Comparison of ENCODE assay signal across 26 mouse cellular contexts in genomic region chrX:42088136-42088535, GRCm38 (mm10). TPM values are rescaled to one million over a fixed set of nuclear protein-coding genes. Genes with fewer than 3 reads are reported as not detected.
DNase-seq lines count a peak whose midpoint lies in the region; ATAC-seq and TF ChIP-seq lines count a peak whose summit lies in the region.
"Had no signal": no experiment of that assay in that cellular context is flagged by ENCODE, and none has a peak within 500 bp of the region (broad histone marks: within the 10 kb centered on the region; RNA-seq: fewer than 3 reads in every experiment).

No protein-coding gene starts in this region.

- H3K9me3 ChIP-seq in heart, embryonic 16.5 days (replicated peaks; ENCODE audit: control insufficient read depth, low read length), result no peaks in the 10 kb centered on the region
- H3K9me3 ChIP-seq in intestine, embryonic 15.5 days, result no peaks in the 10 kb centered on the region
- no peaks in the 10 kb centered on the region for H3K9me3 ChIP-seq in intestine, postnatal 0 days (ENCODE audit: control insufficient read depth)
- H3K9me3 ChIP-seq: embryonic facial prominence, embryonic 13.5 days; embryonic facial prominence, embryonic 15.5 days; forebrain, embryonic 10.5 days; forebrain, embryonic 12.5 days; G1E had no signal

- no peak overlapping the region for H3K4me2 ChIP-seq in heart, embryonic 16.5 days (ENCODE audit: low read depth, low read length)
- H3K4me2 ChIP-seq in intestine, embryonic 15.5 days (replicated peaks), result no peak overlapping the region
- H3K4me2 ChIP-seq in intestine, postnatal 0 days (replicated peaks; ENCODE audit: low read depth), result no peak overlapping the region
- H3K4me2 ChIP-seq: embryonic facial prominence, embryonic 13.5 days; embryonic facial prominence, embryonic 15.5 days; forebrain, embryonic 12.5 days had no signal

- intact Hi-C loops in heart, postnatal 25 days (cut with DNase I), result no loop called here

- no peaks in the 10 kb centered on the region for H3K36me3 ChIP-seq in heart, embryonic 16.5 days (ENCODE audit: control insufficient read depth, insufficient read depth)
- no peaks in the 10 kb centered on the region for H3K36me3 ChIP-seq in intestine, embryonic 15.5 days
- H3K36me3 ChIP-seq in intestine, postnatal 0 days (ENCODE audit: control insufficient read depth, insufficient read depth), result no peaks in the 10 kb centered on the region
- H3K36me3 ChIP-seq: embryonic facial prominence, embryonic 13.5 days; embryonic facial prominence, embryonic 15.5 days; forebrain, embryonic 12.5 days had no signal

- 64% methylated on average over 5 of the region's 5 CpGs for WGBS in heart, embryonic 16.5 days
- 65% methylated on average over 5 of the region's 5 CpGs for WGBS in intestine, embryonic 15.5 days
- WGBS in intestine, postnatal 0 days, result 61% methylated on average over 5 of the region's 5 CpGs

- no peak for TF ChIP-seq CTCF in intestine, postnatal 0 days (IDR thresholded peaks at IDR 0.05; ENCODE audit: low read depth)

- ATAC-seq in heart, embryonic 16.5 days (replicated peaks; ENCODE audit: extremely low read depth, insufficient read depth, low FRiP score), result no peak
- ATAC-seq in intestine, embryonic 15.5 days, result peak; percentile 74; the same call in 1 of the 2 replicates
- peak; percentile 59; the same call in 1 of the 2 replicates for ATAC-seq in intestine, postnatal 0 days
- ATAC-seq: activated CD4-positive, CD25-positive, alpha-beta regulatory T cell, adult 4 months; CD4-positive, CD25-positive, alpha-beta regulatory T cell, adult 4 months; forebrain, embryonic 14.5 days; forebrain, embryonic 16.5 days; Patski had no signal

- H3K27me3 ChIP-seq in heart, embryonic 16.5 days (ENCODE audit: control insufficient read depth, insufficient read depth, low read length), result no peaks in the 10 kb centered on the region
- no peaks in the 10 kb centered on the region for H3K27me3 ChIP-seq in intestine, embryonic 15.5 days (replicated peaks)
- no peaks in the 10 kb centered on the region for H3K27me3 ChIP-seq in intestine, postnatal 0 days (replicated peaks; ENCODE audit: control insufficient read depth, insufficient read depth, low read length)
- H3K27me3 ChIP-seq: CH12.LX; embryonic facial prominence, embryonic 13.5 days; embryonic facial prominence, embryonic 15.5 days; forebrain, embryonic 12.5 days had no signal

- peaks cover 5% of the 10 kb centered on the region; the same call in 1 of the 2 replicates for H3K4me1 ChIP-seq in heart, embryonic 16.5 days (ENCODE audit: control insufficient read depth, insufficient read depth, low read length)
- H3K4me1 ChIP-seq in intestine, embryonic 15.5 days (replicated peaks), result no peaks in the 10 kb centered on the region
- H3K4me1 ChIP-seq in intestine, postnatal 0 days (replicated peaks; ENCODE audit: control insufficient read depth, insufficient read depth, low read length), result no peaks in the 10 kb centered on the region
- H3K4me1 ChIP-seq: embryonic facial prominence, embryonic 13.5 days; embryonic facial prominence, embryonic 15.5 days; forebrain, embryonic 10.5 days; forebrain, embryonic 12.5 days had no signal

- DNase-seq in heart, postnatal 25 days (ENCODE audit: low spot score), result no peak
- DNase-seq in kidney, adult 11 months, result no peak
- DNase-seq: adrenal gland, adult 8-10 months; adrenal gland, postnatal 14 days; B cell, adult 2 months; cerebellum, adult 18-20 months; cerebellum, adult 8-10 months; cerebellum, adult 9-11 months; cerebellum, postnatal 14 days; cerebellum, postnatal 36 days; embryo, embryonic 11 days had no signal

- no peak overlapping the region for H3K9ac ChIP-seq in heart, embryonic 16.5 days (ENCODE audit: low read length)
- H3K9ac ChIP-seq in intestine, embryonic 15.5 days, result no peak overlapping the region
- no peak overlapping the region for H3K9ac ChIP-seq in intestine, postnatal 0 days (ENCODE audit: low read depth, low read length)
- H3K9ac ChIP-seq: embryonic facial prominence, embryonic 13.5 days; embryonic facial prominence, embryonic 15.5 days; forebrain, embryonic 12.5 days had no signal

- peak overlapping the region; percentile 31; the same call in 1 of the 2 replicates for H3K27ac ChIP-seq in heart, embryonic 16.5 days (ENCODE audit: low read length)
- H3K27ac ChIP-seq in intestine, embryonic 15.5 days, result no peak overlapping the region
- H3K27ac ChIP-seq in intestine, postnatal 0 days (ENCODE audit: low read depth, low read length), result no peak overlapping the region
- H3K27ac ChIP-seq: embryonic facial prominence, embryonic 13.5 days; embryonic facial prominence, embryonic 15.5 days; forebrain, embryonic 10.5 days; forebrain, embryonic 12.5 days had no signal

- no peak overlapping the region for H3K4me3 ChIP-seq in heart, embryonic 16.5 days (ENCODE audit: low read length)
- H3K4me3 ChIP-seq in intestine, embryonic 15.5 days (replicated peaks), result no peak overlapping the region
- H3K4me3 ChIP-seq in intestine, postnatal 0 days (ENCODE audit: low read depth, low read length), result no peak overlapping the region
- H3K4me3 ChIP-seq: embryonic facial prominence, embryonic 13.5 days; embryonic facial prominence, embryonic 15.5 days; erythroblast, embryonic 14.5 days; forebrain, embryonic 10.5 days; forebrain, embryonic 12.5 days had no signal

RNA-seq across cellular contexts. Expression of gene Xiap, which starts 28.7 kb away (rescaled TPM):
- 9.7 and 10.1 TPM in 2 replicates for polyA plus RNA-seq in heart, embryonic 16.5 days (2015; fragmentation: Nextera tagmentation; extraction: Ambion mirVana)
- 10 to 100 TPM; 32.8 to 35.5 TPM for total RNA-seq in heart, postnatal 25 days (2021)
- polyA plus RNA-seq in intestine, embryonic 15.5 days (2015; fragmentation: Nextera tagmentation; extraction: Ambion mirVana), result 12.1 and 13.3 TPM in 2 replicates
- 14.2 and 15.0 TPM in 2 replicates for polyA plus RNA-seq in intestine, postnatal 0 days (2015; fragmentation: Nextera tagmentation; extraction: Ambion mirVana)
